Mouse (Mus musculus): ENCODE data around the gene F830045P16Rik. TPM values are rescaled to one million over a fixed set of nuclear protein-coding genes. Genes with fewer than 3 reads are reported as not detected.

F830045P16Rik gene
- 0.08 TPM in 1 of 2 replicates, not detected in the other for polyA plus RNA-seq (2012; rRNA removed)

GRCm38 (mm10) chr2:129536377-129536776 is at the start of gene F830045P16Rik:
TSS of gene F830045P16Rik (minus strand) at chr2:129536602.

Other genes with a start within 250 kb of the F830045P16Rik start
- gene Ckap2l, start 239.4 kb downstream of the F830045P16Rik start, polyA plus RNA-seq (2012; rRNA removed): 0.23 and 0.36 TPM in 2 replicates
- 0.04 and 0.24 TPM in 2 replicates for gene Il1a, start 226.6 kb downstream of the F830045P16Rik start, polyA plus RNA-seq (2012; rRNA removed)
- 0.12 and 0.38 TPM in 2 replicates for gene Il1b, start 165.5 kb downstream of the F830045P16Rik start, polyA plus RNA-seq (2012; rRNA removed)
- gene Sirpa, start 56.2 kb upstream of the F830045P16Rik start, polyA plus RNA-seq (2012; rRNA removed): 9.0 and 10.2 TPM in 2 replicates
- not detected in 2 replicates for gene Pdyn, start 163.2 kb upstream of the F830045P16Rik start, polyA plus RNA-seq (2012; rRNA removed)